Mouse (Mus musculus) heart, adult 2 months (tissue): ENCODE measurements around the gene Suv39h2.

ENCODE experiments used
- CTCF ChIP-seq: fragments of 200-600 bp; IDR thresholded peaks from 2 replicates; pipeline ENCODE4 v1.8.1; 2022; ENCODE audit warnings: antibody characterized with exemption, mild to moderate bottlenecking, moderate library complexity
- EP300 ChIP-seq: fragments of 200-500 bp; IDR thresholded peaks from 2 replicates; pipeline ENCODE4 v1.6.1; 2011; ENCODE audit warnings: low read depth, low read length, control low read depth; ENCODE audit not compliant: insufficient read depth

- TF ChIP-seq CTCF (no peak), EP300 (no peak)
Observed at GRCm38 (mm10) chr2:3418883-3419431, 55.9 kb downstream of the Suv39h2 start.
